Mouse (Mus musculus): ENCODE results near the gene Cops9. TPM values are rescaled to one million over a fixed set of nuclear protein-coding genes. Genes with fewer than 3 reads are reported as not detected.

Gene Cops9
- total and polyA plus RNA-seq, 3 experiments: 130 to 435 (median 153) TPM

- no peak for DNase-seq (ENCODE audit: low spot score)
- TF ChIP-seq POLR2AphosphoS5 (IDR thresholded peaks at IDR 0.05; ENCODE audit: insufficient replicate concordance, low read depth, low read length) (no peak), GATA1 (IDR thresholded peaks at IDR 0.05; ENCODE audit: borderline replicate concordance, low read length) (no peak), GATA2 (IDR thresholded peaks at IDR 0.05; ENCODE audit: borderline replicate concordance, low read depth, low read length) (no peak), CTCF (IDR thresholded peaks at IDR 0.05; ENCODE audit: low read depth, low read length) (no peak), TAL1 (conservative IDR thresholded peaks at IDR 0.05; ENCODE audit: low read depth, low read length) (no peak)
Measured at GRCm38 (mm10) chr1:92636015-92636414, 5.8 kb downstream of the Cops9 start.

GRCm38 (mm10) chr1:92634976-92635599 lies 6.7 kb downstream of the Cops9 start:
- Histone ChIP-seq H3K4me3 (ENCODE audit: low read depth, low read length) (no peak overlapping the region), H3K27me3 (ENCODE audit: insufficient read depth, low read length) (peaks cover 9% of the 10 kb centered on the region), H3K36me3 (replicated peaks) (peaks cover 54% of the 10 kb centered on the region), H3K4me1 (ENCODE audit: insufficient read depth, low read depth, low read length) (peaks cover 19% of the 10 kb centered on the region), H3K9me3 (replicated peaks) (no peaks in the 10 kb centered on the region)
- ATAC-seq (ENCODE audit: extremely low read depth, insufficient number of reproducible peaks, low FRiP score, poor library complexity, severe bottlenecking): no peak
- DNase-seq (ENCODE audit: low spot score): no peak
- TF ChIP-seq GATA1 (IDR thresholded peaks at IDR 0.05; ENCODE audit: borderline replicate concordance, low read length) (no peak), TAL1 (conservative IDR thresholded peaks at IDR 0.05; ENCODE audit: low read depth, low read length) (no peak), POLR2AphosphoS5 (IDR thresholded peaks at IDR 0.05; ENCODE audit: insufficient replicate concordance, low read depth, low read length) (no peak), GATA2 (IDR thresholded peaks at IDR 0.05; ENCODE audit: borderline replicate concordance, low read depth, low read length) (no peak), CTCF (IDR thresholded peaks at IDR 0.05; ENCODE audit: low read depth, low read length) (no peak)

More at GRCm38 (mm10) chr1:92636015-92636414, 5.8 kb downstream of the Cops9 start:
- H3K4me1 ChIP-seq (ENCODE audit: insufficient read depth, low read depth, low read length): peaks cover 28% of the 10 kb centered on the region
- peaks cover 61% of the 10 kb centered on the region for H3K36me3 ChIP-seq (replicated peaks)
- no peaks in the 10 kb centered on the region for H3K9me3 ChIP-seq (replicated peaks)
- no peak overlapping the region for H3K4me3 ChIP-seq (ENCODE audit: low read depth, low read length)
- no peak for ATAC-seq (ENCODE audit: extremely low read depth, insufficient number of reproducible peaks, low FRiP score, poor library complexity, severe bottlenecking)
- peaks cover 6% of the 10 kb centered on the region; the same call in 1 of the 2 replicates for H3K27me3 ChIP-seq (ENCODE audit: insufficient read depth, low read length)

- DNase-seq (ENCODE audit: low spot score): no peak
- no peak for ATAC-seq (ENCODE audit: extremely low read depth, insufficient number of reproducible peaks, low FRiP score, poor library complexity, severe bottlenecking)
- H3K4me1 ChIP-seq (ENCODE audit: insufficient read depth, low read depth, low read length): peaks cover 14% of the 10 kb centered on the region
- no peak overlapping the region for H3K4me3 ChIP-seq (ENCODE audit: low read depth, low read length)
- peaks cover 10% of the 10 kb centered on the region for H3K27me3 ChIP-seq (ENCODE audit: insufficient read depth, low read length)
- TF ChIP-seq POLR2AphosphoS5 (IDR thresholded peaks at IDR 0.05; ENCODE audit: insufficient replicate concordance, low read depth, low read length) (no peak), TAL1 (conservative IDR thresholded peaks at IDR 0.05; ENCODE audit: low read depth, low read length) (no peak), GATA1 (IDR thresholded peaks at IDR 0.05; ENCODE audit: borderline replicate concordance, low read length) (no peak), GATA2 (IDR thresholded peaks at IDR 0.05; ENCODE audit: borderline replicate concordance, low read depth, low read length) (no peak), CTCF (IDR thresholded peaks at IDR 0.05; ENCODE audit: low read depth, low read length) (no peak)
- peaks cover 49% of the 10 kb centered on the region for H3K36me3 ChIP-seq (replicated peaks)
- no peaks in the 10 kb centered on the region for H3K9me3 ChIP-seq (replicated peaks)
Measured at GRCm38 (mm10) chr1:92634569-92634968, 7.2 kb downstream of the Cops9 start.

- TF ChIP-seq POLR2AphosphoS5 (IDR thresholded peaks at IDR 0.05; ENCODE audit: insufficient replicate concordance, low read depth, low read length): no peak
- no peak for TF ChIP-seq TAL1 (conservative IDR thresholded peaks at IDR 0.05; ENCODE audit: low read depth, low read length)
- TF ChIP-seq GATA1 (IDR thresholded peaks at IDR 0.05; ENCODE audit: borderline replicate concordance, low read length): no peak
- TF ChIP-seq GATA2 (IDR thresholded peaks at IDR 0.05; ENCODE audit: borderline replicate concordance, low read depth, low read length): no peak
- TF ChIP-seq CTCF (IDR thresholded peaks at IDR 0.05; ENCODE audit: low read depth, low read length): no peak
- Histone ChIP-seq H3K4me1 (ENCODE audit: insufficient read depth, low read depth, low read length) (peaks cover 8% of the 10 kb centered on the region), H3K9me3 (replicated peaks) (no peaks in the 10 kb centered on the region), H3K36me3 (replicated peaks) (peaks cover 40% of the 10 kb centered on the region), H3K4me3 (ENCODE audit: low read depth, low read length) (no peak overlapping the region), H3K27me3 (ENCODE audit: insufficient read depth, low read length) (peaks cover 13% of the 10 kb centered on the region)
- no peak for DNase-seq (ENCODE audit: low spot score)
- no peak for ATAC-seq (ENCODE audit: extremely low read depth, insufficient number of reproducible peaks, low FRiP score, poor library complexity, severe bottlenecking)
Measured at GRCm38 (mm10) chr1:92633726-92634125, 8.1 kb downstream of the Cops9 start.

- Histone ChIP-seq H3K9me3 (replicated peaks) (no peaks in the 10 kb centered on the region), H3K4me3 (ENCODE audit: low read depth, low read length) (no peak overlapping the region), H3K27me3 (ENCODE audit: insufficient read depth, low read length) (peaks cover 13% of the 10 kb centered on the region), H3K36me3 (replicated peaks) (peaks cover 33% of the 10 kb centered on the region), H3K4me1 (ENCODE audit: insufficient read depth, low read depth, low read length) (peaks cover 3% of the 10 kb centered on the region)
- ATAC-seq (ENCODE audit: extremely low read depth, insufficient number of reproducible peaks, low FRiP score, poor library complexity, severe bottlenecking): no peak
- no peak for DNase-seq (ENCODE audit: low spot score)
- no peak for TF ChIP-seq POLR2AphosphoS5 (IDR thresholded peaks at IDR 0.05; ENCODE audit: insufficient replicate concordance, low read depth, low read length)
Measured at GRCm38 (mm10) chr1:92632948-92633347, 8.8 kb downstream of the Cops9 start.

- Histone ChIP-seq H3K36me3 (replicated peaks) (peaks cover 25% of the 10 kb centered on the region), H3K4me1 (ENCODE audit: insufficient read depth, low read depth, low read length) (peaks cover 3% of the 10 kb centered on the region), H3K4me3 (ENCODE audit: low read depth, low read length) (no peak overlapping the region), H3K27me3 (ENCODE audit: insufficient read depth, low read length) (peaks cover 13% of the 10 kb centered on the region), H3K9me3 (replicated peaks) (no peaks in the 10 kb centered on the region)
- DNase-seq (ENCODE audit: low spot score) (no peak), ATAC-seq (ENCODE audit: extremely low read depth, insufficient number of reproducible peaks, low FRiP score, poor library complexity, severe bottlenecking) (no peak)
- no peak for TF ChIP-seq TAL1 (conservative IDR thresholded peaks at IDR 0.05; ENCODE audit: low read depth, low read length)
- no peak for TF ChIP-seq CTCF (IDR thresholded peaks at IDR 0.05; ENCODE audit: low read depth, low read length)
- TF ChIP-seq GATA1 (IDR thresholded peaks at IDR 0.05; ENCODE audit: borderline replicate concordance, low read length): no peak
- TF ChIP-seq POLR2AphosphoS5 (IDR thresholded peaks at IDR 0.05; ENCODE audit: insufficient replicate concordance, low read depth, low read length): no peak
Measured at GRCm38 (mm10) chr1:92632196-92632595, 9.6 kb downstream of the Cops9 start.

All from G1E (cell line).